Mouse (Mus musculus) G1E (cell line): ENCODE results near the gene Scyl1. TPM values are rescaled to one million over a fixed set of nuclear protein-coding genes. Genes with fewer than 3 reads are reported as not detected.

Experiments
- ATAC-seq: 2 replicates; pipeline ENCODE4 v1.8.0; 2016; ENCODE audit warnings: mild to moderate bottlenecking; ENCODE audit not compliant: insufficient number of reproducible peaks, poor library complexity, low FRiP score, severe bottlenecking; ENCODE audit errors: extremely low read depth
- DNase-seq: peaks from one replicate; pipeline ENCODE4 v3.0.0; 2012; ENCODE audit warnings: low spot score
- H3K27me3 ChIP-seq: 2 replicates; pipeline ENCODE4 v1.6.1; 2012; ENCODE audit warnings: mild to moderate bottlenecking, low read length, inconsistent platforms; ENCODE audit not compliant: insufficient read depth
- H3K36me3 ChIP-seq: replicated peaks from 2 replicates; pipeline ENCODE3; 2012; ENCODE audit warnings: mild to moderate bottlenecking, inconsistent platforms
- H3K4me1 ChIP-seq: 2 replicates; pipeline ENCODE4 v1.6.1; 2012; ENCODE audit warnings: low read depth, low read length, inconsistent platforms, mixed read lengths; ENCODE audit not compliant: insufficient read depth
- H3K4me3 ChIP-seq: 2 replicates; pipeline ENCODE4 v1.5.1; 2012; ENCODE audit warnings: low read depth, mild to moderate bottlenecking, inconsistent platforms, low read length, moderate library complexity, mixed read lengths
- H3K9me3 ChIP-seq: replicated peaks from 2 replicates; pipeline ENCODE4 v1.6.1; 2012; ENCODE audit warnings: inconsistent platforms
- CTCF ChIP-seq: IDR thresholded peaks from 2 replicates; pipeline ENCODE4 v1.5.1; 2012; ENCODE audit warnings: low read depth, low read length, inconsistent platforms, mixed read lengths
- GATA1 ChIP-seq: IDR thresholded peaks from 2 replicates; pipeline ENCODE4 v1.6.1; 2012; ENCODE audit warnings: borderline replicate concordance, low read length, inconsistent platforms, mixed read lengths
- GATA2 ChIP-seq: IDR thresholded peaks from 2 replicates; pipeline ENCODE4 v1.6.1; 2012; ENCODE audit warnings: low read depth, low read length, inconsistent platforms, borderline replicate concordance
- POLR2AphosphoS5 ChIP-seq: IDR thresholded peaks from 2 replicates; pipeline ENCODE4 v1.6.1; 2012; ENCODE audit warnings: low read depth, low read length, inconsistent platforms; ENCODE audit not compliant: insufficient replicate concordance
- TAL1 ChIP-seq: conservative IDR thresholded peaks from 2 replicates; pipeline ENCODE4 v1.6.1; 2012; ENCODE audit warnings: low read depth, low read length, inconsistent platforms, mixed read lengths
- polyA plus RNA-seq: library from polyadenylated mRNA; stranded (reverse); fragments of >175 nt; gene quantifications from 2 replicates; pipeline ENCODE4 v1.2.3, GENCODE M21; 2012
- total RNA-seq, 2 experiments: library from RNA; stranded (forward) in 1 of 2; stranded (reverse) in 1 of 2; fragments of 200-1000 nt in 1 of 2; fragments of >200 nt in 1 of 2; fragmentation: Nextera tagmentation in 1 of 2; gene quantifications; 2 replicates each; pipeline ENCODE4 v1.2.3; 2014 to 2017

Scyl1 gene
- total and polyA plus RNA-seq, 3 experiments: 27.7 to 65.6 (median 40.3) TPM

DNA sequence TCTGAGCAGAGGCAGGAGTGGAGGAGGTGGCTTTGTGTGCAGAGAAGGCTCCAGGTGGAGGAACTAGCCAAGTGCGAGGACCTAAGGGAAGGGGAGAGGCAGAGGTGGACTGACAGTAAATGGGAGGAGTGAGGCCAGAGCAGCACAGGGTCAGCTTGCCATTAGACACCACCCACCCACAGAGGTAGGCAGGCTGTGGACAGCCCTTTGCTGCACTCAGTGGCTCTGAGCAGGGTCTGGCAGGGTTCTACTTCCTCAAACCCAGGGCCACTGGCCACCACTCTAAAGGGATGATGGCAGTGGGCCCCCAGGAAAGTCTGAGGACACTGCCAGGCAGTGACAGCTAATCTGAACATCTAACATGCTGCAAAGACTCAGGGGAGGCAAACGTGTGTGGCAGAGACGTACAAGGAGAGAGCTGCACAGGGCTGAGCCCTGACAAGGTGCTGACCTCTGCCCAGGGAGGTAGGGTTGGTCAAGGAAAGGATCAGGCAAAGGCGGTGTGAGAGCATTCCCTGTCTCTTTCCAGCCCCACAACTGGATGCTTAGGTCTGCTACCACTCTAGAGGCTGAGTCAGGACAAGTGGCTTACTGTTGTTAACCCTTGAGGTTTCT lies 47.2 kb downstream of the Scyl1 start:
- ATAC-seq: no peak

DNA sequence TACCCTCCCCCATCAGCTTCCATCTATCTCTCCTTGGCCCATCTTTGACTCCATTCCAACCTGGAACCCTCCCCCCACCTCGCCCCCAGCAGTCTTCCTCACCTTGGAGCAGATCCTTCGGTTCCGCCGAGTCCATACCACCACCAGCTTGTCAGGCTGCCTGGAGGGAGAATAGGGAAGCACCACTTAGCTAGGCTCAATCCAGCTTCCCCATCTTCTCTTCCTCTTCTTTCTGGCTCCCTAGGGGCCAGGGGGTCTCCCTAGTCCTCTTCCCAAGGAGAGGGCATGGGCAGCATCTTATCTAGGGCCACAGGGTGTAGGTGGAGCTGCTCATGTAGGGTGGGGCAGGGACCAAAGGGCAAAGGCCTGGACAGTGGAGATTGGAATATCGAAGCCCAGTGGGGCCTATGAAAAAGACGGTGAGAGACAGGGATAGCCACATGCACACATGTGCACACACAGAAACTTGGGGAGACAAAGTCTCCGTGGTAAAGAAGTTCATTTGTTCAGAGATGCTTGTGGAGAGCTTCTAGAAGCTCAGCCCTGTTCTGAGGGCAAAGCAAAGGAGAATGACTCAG lies 48.3 kb downstream of the Scyl1 start:
- H3K4me3 ChIP-seq: peak overlapping the region; percentile 7; the same call in 1 of the 2 replicates
- H3K9me3 ChIP-seq: no peaks in the 10 kb centered on the region
- DNase-seq: no peak
- peaks cover 66% of the 10 kb centered on the region for H3K36me3 ChIP-seq
- H3K4me1 ChIP-seq: peaks cover 77% of the 10 kb centered on the region
- no peak for ATAC-seq
- TF ChIP-seq TAL1: no peak
- TF ChIP-seq CTCF: no peak
- no peak for TF ChIP-seq GATA2
- no peak for TF ChIP-seq POLR2AphosphoS5
- TF ChIP-seq GATA1: no peak
- H3K27me3 ChIP-seq: no peaks in the 10 kb centered on the region

More for the DNA sequence above, 47.2 kb downstream of the Scyl1 start:
- Histone ChIP-seq H3K4me1 (peaks cover 88% of the 10 kb centered on the region), H3K27me3 (no peaks in the 10 kb centered on the region), H3K36me3 (peaks cover 63% of the 10 kb centered on the region), H3K9me3 (no peaks in the 10 kb centered on the region), H3K4me3 (peak overlapping the region; percentile 77)
- no peak for DNase-seq
- TF ChIP-seq CTCF (no peak), GATA1 (no peak), POLR2AphosphoS5 (no peak), TAL1 (no peak)

DNA sequence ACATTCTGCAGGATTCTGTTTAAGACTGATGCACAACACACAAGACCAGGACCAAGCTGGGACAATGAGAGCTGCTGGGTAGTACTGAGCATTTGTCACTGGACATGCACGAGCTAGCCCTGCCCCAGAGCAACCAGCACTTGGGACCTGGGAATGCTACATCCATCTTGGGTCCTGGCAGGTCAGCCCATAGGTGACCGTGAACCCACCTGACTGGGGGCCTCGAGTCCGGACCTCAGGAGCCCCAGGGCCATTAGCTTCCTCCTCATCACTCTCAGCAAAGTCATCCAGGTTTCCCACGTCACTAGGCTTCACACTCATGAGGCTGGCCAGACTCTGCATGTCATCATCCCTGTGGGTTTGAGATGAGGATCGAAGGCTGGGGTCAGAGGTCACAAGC lies 50.0 kb downstream of the Scyl1 start:
- no peak for ATAC-seq
- DNase-seq: no peak
- Histone ChIP-seq H3K36me3 (peaks cover 83% of the 10 kb centered on the region), H3K4me3 (no peak overlapping the region), H3K9me3 (no peaks in the 10 kb centered on the region), H3K27me3 (no peaks in the 10 kb centered on the region), H3K4me1 (peaks cover 70% of the 10 kb centered on the region)
- TF ChIP-seq TAL1 (no peak), GATA1 (no peak), CTCF (no peak), POLR2AphosphoS5 (no peak), GATA2 (no peak)

DNA sequence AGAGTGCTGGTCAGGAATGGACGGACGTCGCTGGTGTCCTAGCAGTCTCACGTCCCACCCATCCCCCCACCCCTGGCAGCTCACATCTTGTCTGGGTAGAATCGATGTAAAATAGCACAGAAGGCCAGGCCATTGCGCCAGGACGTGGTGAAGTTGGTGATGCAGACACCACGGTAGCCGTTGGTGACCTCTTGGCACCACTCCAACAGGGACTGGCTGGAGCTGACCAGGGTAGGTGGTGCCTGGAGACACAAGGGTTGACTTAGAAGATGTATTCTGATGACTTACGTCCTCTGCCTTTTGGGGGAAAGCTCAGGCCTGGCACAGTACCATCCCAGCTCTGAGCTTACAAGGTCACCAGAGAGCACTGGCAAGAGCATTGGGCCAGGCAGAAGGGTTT lies 54.3 kb downstream of the Scyl1 start:
- peaks cover 100% of the 10 kb centered on the region for H3K36me3 ChIP-seq

DNA sequence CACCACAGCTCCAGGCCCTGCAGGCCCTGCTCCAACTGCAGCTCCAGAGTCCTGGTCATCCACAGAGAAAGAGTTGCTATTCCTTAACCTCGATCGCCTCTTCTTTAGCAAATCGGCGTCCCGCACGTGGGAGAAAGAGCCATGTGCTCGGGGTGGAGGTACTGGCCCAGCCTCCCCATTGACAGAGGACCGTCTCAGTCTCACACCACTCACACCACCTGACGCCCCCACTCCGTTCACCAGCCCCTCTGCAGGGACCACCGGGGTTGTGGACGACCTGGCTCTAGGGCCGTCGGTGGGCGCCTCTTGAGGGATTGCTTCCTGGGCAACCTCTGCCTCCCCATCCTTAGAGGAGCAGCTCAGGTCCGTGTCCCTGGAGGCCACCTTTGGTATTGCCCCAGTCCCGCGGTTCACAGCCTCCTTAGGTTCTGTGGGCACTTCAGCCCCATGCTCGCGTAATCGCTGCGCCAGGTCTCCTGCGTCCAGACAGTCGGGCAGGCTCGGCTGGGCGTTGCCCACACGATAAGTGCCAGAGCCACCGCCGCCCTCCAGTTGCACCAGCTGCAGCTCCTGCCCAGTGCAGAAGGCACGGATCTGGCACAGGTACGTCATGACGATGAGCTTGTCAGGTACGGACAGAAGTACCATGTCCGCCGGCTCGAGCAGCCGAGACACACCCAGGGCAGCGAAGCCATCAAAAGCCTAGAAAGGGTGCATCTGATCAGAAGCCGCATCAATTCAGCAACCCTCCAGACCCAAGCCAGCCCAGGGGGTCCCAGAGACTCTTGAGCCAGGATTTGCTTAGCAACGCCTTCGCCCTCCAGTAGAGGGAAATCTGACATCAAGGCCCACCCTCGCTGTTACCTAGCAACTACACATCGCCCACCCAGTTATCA lies 55.2 kb downstream of the Scyl1 start:
- DNase-seq: no peak
- Histone ChIP-seq H3K27me3 (no peaks in the 10 kb centered on the region), H3K36me3 (peaks cover 100% of the 10 kb centered on the region), H3K4me1 (peaks cover 72% of the 10 kb centered on the region), H3K9me3 (no peaks in the 10 kb centered on the region), H3K4me3 (peak overlapping the region; percentile 7; the same call in 1 of the 2 replicates)
- TF ChIP-seq CTCF: peak; percentile 42; the same call in 1 of the 2 replicates
- no peak for TF ChIP-seq GATA1
- ATAC-seq: no peak

More for the DNA sequence above, 54.3 kb downstream of the Scyl1 start:
- H3K4me3 ChIP-seq: no peak overlapping the region
- no peak for DNase-seq
- TF ChIP-seq GATA2 (no peak), CTCF (no peak), GATA1 (no peak), TAL1 (no peak)
- no peaks in the 10 kb centered on the region for H3K9me3 ChIP-seq
- H3K27me3 ChIP-seq: no peaks in the 10 kb centered on the region
- H3K4me1 ChIP-seq: peaks cover 75% of the 10 kb centered on the region
- ATAC-seq: no peak

DNA sequence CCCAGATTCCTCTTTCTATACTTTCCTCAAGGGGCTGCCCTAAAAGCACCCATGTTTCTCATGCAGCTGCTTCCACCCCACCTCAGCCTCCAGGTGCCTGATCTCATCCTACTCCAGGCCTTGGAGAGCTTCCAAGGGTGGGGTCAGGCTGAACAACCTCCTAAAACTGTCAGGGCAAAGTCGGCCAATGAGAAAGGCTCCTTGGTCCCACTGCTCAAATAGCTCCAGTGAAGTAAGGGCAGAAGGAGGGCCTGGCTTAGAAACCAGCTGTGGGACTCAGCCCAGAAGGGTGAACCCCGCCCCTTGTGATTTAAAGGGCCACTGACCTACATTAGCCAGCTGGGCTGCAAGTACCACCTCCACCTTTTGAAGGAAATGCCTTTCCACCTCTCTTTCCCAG lies 57.5 kb downstream of the Scyl1 start:
- Histone ChIP-seq H3K4me3 (no peak overlapping the region; the same call in 1 of the 2 replicates), H3K9me3 (no peaks in the 10 kb centered on the region), H3K36me3 (peaks cover 97% of the 10 kb centered on the region), H3K4me1 (peaks cover 66% of the 10 kb centered on the region), H3K27me3 (no peaks in the 10 kb centered on the region)
- peak; percentile 53 for DNase-seq
- no peak for TF ChIP-seq TAL1
- TF ChIP-seq GATA2: no peak
- TF ChIP-seq POLR2AphosphoS5: no peak
- TF ChIP-seq CTCF: no peak
- no peak for TF ChIP-seq GATA1
- ATAC-seq: peak; percentile 54; the same call in 1 of the 2 replicates
